Mouse (Mus musculus) forebrain, embryonic 16.5 days (tissue): Measurements from ENCODE around the gene Fndc3a. TPM values are rescaled to one million over a fixed set of nuclear protein-coding genes. Genes with fewer than 3 reads are reported as not detected.

Source experiments
- ATAC-seq: fragments of 200-750 bp; cut with Nextera tagmentation; 2 replicates; pipeline ENCODE4 v1.8.0; 2017; ENCODE audit warnings: mild to moderate bottlenecking, moderate library complexity
- H3K27ac ChIP-seq: fragments of 300-500 bp; sonication (generic); 2 replicates; pipeline ENCODE4 v1.5.1; 2014; ENCODE audit warnings: low read length, control low read depth
- H3K27me3 ChIP-seq: fragments of 300-500 bp; sonication (generic); replicated peaks from 2 replicates; pipeline ENCODE4 v1.6.1; 2014; ENCODE audit warnings: low read length; ENCODE audit not compliant: control insufficient read depth, insufficient read depth
- H3K36me3 ChIP-seq: fragments of 300-500 bp; sonication (generic); 2 replicates; pipeline ENCODE4 v1.6.1; 2014; ENCODE audit not compliant: control insufficient read depth, insufficient read depth
- H3K4me1 ChIP-seq: fragments of 300-500 bp; sonication (generic); replicated peaks from 2 replicates; pipeline ENCODE4 v1.6.1; 2014; ENCODE audit warnings: low read length; ENCODE audit not compliant: control insufficient read depth, insufficient read depth
- H3K4me2 ChIP-seq: fragments of 300-500 bp; sonication (generic); 2 replicates; pipeline ENCODE4 v1.6.1; 2014; ENCODE audit warnings: mild to moderate bottlenecking, low read length, control low read depth
- H3K4me3 ChIP-seq: fragments of 300-500 bp; sonication (generic); replicated peaks from 2 replicates; pipeline ENCODE4 v1.5.1; 2014; ENCODE audit warnings: mild to moderate bottlenecking, low read length, control low read depth
- H3K9ac ChIP-seq: fragments of 300-500 bp; sonication (generic); replicated peaks from 2 replicates; pipeline ENCODE4 v1.6.1; 2014; ENCODE audit warnings: low read depth, low read length, control low read depth
- H3K9me3 ChIP-seq: fragments of 300-500 bp; sonication (generic); 2 replicates; pipeline ENCODE4 v1.6.1; 2016; ENCODE audit warnings: low read length; ENCODE audit not compliant: control insufficient read depth
- WGBS: fragments of 180-500 bp; shearing (Covaris S2); extraction: QIAGEN DNeasy Blood & Tissue Kit; methylation state at CpG from one replicate; pipeline ENCODE4 v1.1.7; 2014; 5-methylcytosine and 5-hydroxymethylcytosine counted together
- polyA plus RNA-seq: library from polyadenylated mRNA; unstranded; fragments of >200 nt; fragmentation: Nextera tagmentation; extraction: Ambion mirVana; gene quantifications from 2 replicates; pipeline ENCODE4 v1.2.1, GENCODE M21; 2015

Gene Fndc3a
- polyA plus RNA-seq, 1 experiment from 2014 or later: 39.4 TPM

DNA sequence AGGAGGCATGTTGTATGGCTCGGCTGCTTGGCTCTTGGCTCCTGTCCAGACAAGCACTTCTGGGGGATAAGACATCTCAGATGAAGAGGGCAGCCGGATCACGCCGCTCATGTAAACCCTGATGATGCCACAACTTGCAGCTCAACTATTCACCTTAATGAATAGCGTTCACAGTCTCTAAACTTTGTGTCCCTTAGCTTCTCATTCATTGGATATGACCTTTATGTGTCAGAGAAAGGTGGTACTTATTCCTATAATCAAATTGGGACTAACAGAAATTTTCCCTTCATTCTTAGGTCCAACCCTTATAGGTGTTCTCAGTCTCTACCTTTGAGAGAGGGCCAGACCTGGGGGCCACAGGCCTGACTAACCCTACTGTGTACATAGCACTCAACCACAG lies 218.1 kb downstream of the Fndc3a start, which contains the start of gene Gm9195:
Gene Gm9195 (minus strand): TSS at position 101 of the 400 bp plus-strand sequence.
- no peak for ATAC-seq
- Histone ChIP-seq H3K9me3 (no peaks in the 10 kb centered on the region), H3K9ac (no peak within 1 kb of the TSS), H3K4me3 (no peak within 1 kb of the TSS), H3K4me1 (no peaks in the 10 kb centered on the region), H3K4me2 (no peak within 1 kb of the TSS), H3K27ac (no peak within 1 kb of the TSS), H3K27me3 (no peaks in the 10 kb centered on the region), H3K36me3 (no peaks in the 10 kb centered on the region)
- WGBS: 74% methylated on average over 5 of the region's 5 CpGs

DNA sequence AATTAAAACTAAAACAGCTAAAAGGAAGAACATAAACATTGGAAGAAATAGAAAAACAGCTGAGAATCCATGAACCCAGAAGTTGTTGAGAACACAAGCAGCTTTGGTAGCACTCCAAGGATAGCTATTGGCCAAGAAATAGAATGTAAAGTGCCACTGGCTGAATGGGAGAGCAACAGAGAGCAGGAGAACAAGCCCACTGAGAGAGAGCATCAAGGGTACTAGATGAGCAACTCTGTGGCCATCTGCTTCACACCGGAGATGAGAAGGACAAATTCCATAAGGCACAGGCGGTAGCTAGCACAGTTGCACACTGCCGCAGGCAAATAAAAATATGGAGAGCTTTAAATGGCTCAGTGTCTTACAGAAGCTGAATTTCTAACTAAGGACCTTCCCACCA lies 219.4 kb downstream of the Fndc3a start:
- H3K4me3 ChIP-seq: no peak overlapping the region
- H3K9ac ChIP-seq: no peak overlapping the region
- no peaks in the 10 kb centered on the region for H3K27me3 ChIP-seq
- 86% methylated on average over 3 of the region's 3 CpGs for WGBS
- H3K36me3 ChIP-seq: no peaks in the 10 kb centered on the region
- no peak overlapping the region for H3K27ac ChIP-seq
- H3K4me2 ChIP-seq: no peak overlapping the region
- H3K9me3 ChIP-seq: no peaks in the 10 kb centered on the region
- no peak for ATAC-seq
- no peaks in the 10 kb centered on the region for H3K4me1 ChIP-seq

Other genes starting within 250 kb of the Fndc3a start
- gene Gm9195, start 218.2 kb downstream of the Fndc3a start, polyA plus RNA-seq: not detected in 2 replicates